Mouse (Mus musculus) small intestine, adult 2 months (tissue): ENCODE results near the gene Fbp1. TPM values are rescaled to one million over a fixed set of nuclear protein-coding genes. Genes with fewer than 3 reads are reported as not detected.

Experiments used
- H3K27ac ChIP-seq: fragments of 200-500 bp; 2 replicates; pipeline ENCODE4 v1.5.1; 2012; ENCODE audit warnings: low read depth, low read length, control low read depth, inconsistent platforms; ENCODE audit not compliant: insufficient read depth
- H3K27me3 ChIP-seq: fragments of 200-500 bp; 2 replicates; pipeline ENCODE4 v1.6.1; 2012; ENCODE audit warnings: mild to moderate bottlenecking, moderate library complexity, low read length, inconsistent platforms; ENCODE audit not compliant: control insufficient read depth, insufficient read depth
- H3K36me3 ChIP-seq: fragments of 200-500 bp; 2 replicates; pipeline ENCODE4 v1.6.1; 2012; ENCODE audit warnings: mild to moderate bottlenecking, low read length, control low read depth, inconsistent platforms; ENCODE audit not compliant: control insufficient read depth, insufficient read depth
- H3K4me1 ChIP-seq: fragments of 200-500 bp; 2 replicates; pipeline ENCODE4 v1.6.1; 2012; ENCODE audit warnings: low read length, inconsistent platforms, mixed read lengths; ENCODE audit not compliant: control insufficient read depth, insufficient read depth, insufficient read length
- H3K4me3 ChIP-seq: fragments of 200-500 bp; 2 replicates; pipeline ENCODE4 v1.5.1; 2012; ENCODE audit warnings: low read depth, mild to moderate bottlenecking, control low read depth, inconsistent platforms, low read length, moderate library complexity
- CTCF ChIP-seq: fragments of 200-500 bp; IDR thresholded peaks from 2 replicates; pipeline ENCODE4 v1.5.1; 2012; ENCODE audit warnings: low read depth, mild to moderate bottlenecking, control low read depth, inconsistent platforms, low read length, moderate library complexity, mixed read lengths; ENCODE audit not compliant: insufficient replicate concordance, insufficient read length; ENCODE audit errors: extremely low read depth
- POLR2A ChIP-seq: fragments of 200-500 bp; IDR thresholded peaks from 2 replicates; pipeline ENCODE4 v1.6.1; 2012; ENCODE audit warnings: low read depth, mild to moderate bottlenecking, control low read depth, inconsistent platforms, low read length, moderate library complexity
- WGBS: fragments of 180-500 bp; shearing (Covaris S2); methylation state at CpG from one replicate; pipeline ENCODE4 v1.1.7; 2018; 5-methylcytosine and 5-hydroxymethylcytosine counted together
- polyA plus RNA-seq: library from polyadenylated mRNA; depleted of rRNA; stranded (reverse); fragments of >200 nt; gene quantifications from 2 replicates; pipeline ENCODE4 v1.2.3, GENCODE M21; 2012

Gene Fbp1
- polyA plus RNA-seq, 1 experiment: 21.9 TPM

GRCm38 (mm10) chr13:62857941-62858915, 29.9 kb downstream of the Fbp1 start, which contains the start of gene Fbp2:
Fbp2 (minus strand) TSS chr13:62858422.
- no peaks in the 10 kb centered on the region for H3K27me3 ChIP-seq
- WGBS: 18% methylated on average over 21 of the region's 21 CpGs
- peaks cover 11% of the 10 kb centered on the region for H3K36me3 ChIP-seq
- peak within 1 kb of the TSS; percentile 69 for H3K4me3 ChIP-seq
- peaks cover 7% of the 10 kb centered on the region; the same call in 1 of the 2 replicates for H3K4me1 ChIP-seq
- TF ChIP-seq CTCF: no peak
- TF ChIP-seq POLR2A: peak; percentile 11; the same call in 1 of the 2 replicates
- peak within 1 kb of the TSS; percentile 98 for H3K27ac ChIP-seq

GRCm38 (mm10) chr13:62856850-62857249, 31.2 kb downstream of the Fbp1 start:
- WGBS: 20% methylated on average over 14 of the region's 14 CpGs
- Histone ChIP-seq H3K27me3 (no peaks in the 10 kb centered on the region), H3K27ac (peak overlapping the region; percentile 98), H3K36me3 (peaks cover 21% of the 10 kb centered on the region), H3K4me3 (peak overlapping the region; percentile 58), H3K4me1 (peaks cover 7% of the 10 kb centered on the region; the same call in 1 of the 2 replicates)
- no peak for TF ChIP-seq CTCF
- TF ChIP-seq POLR2A: no peak

GRCm38 (mm10) chr13:62856305-62856675, 31.8 kb downstream of the Fbp1 start:
- under 1% methylated on average over 5 of the region's 5 CpGs for WGBS
- Histone ChIP-seq H3K4me3 (peak overlapping the region; percentile 60), H3K27me3 (no peaks in the 10 kb centered on the region), H3K36me3 (peaks cover 25% of the 10 kb centered on the region), H3K27ac (no peak overlapping the region), H3K4me1 (peaks cover 7% of the 10 kb centered on the region; the same call in 1 of the 2 replicates)
- TF ChIP-seq POLR2A: no peak
- peak; percentile 99; the same call in 1 of the 2 replicates for TF ChIP-seq CTCF

GRCm38 (mm10) chr13:62855396-62856304, 32.4 kb downstream of the Fbp1 start:
- H3K4me1 ChIP-seq: peaks cover 7% of the 10 kb centered on the region; the same call in 1 of the 2 replicates
- peak overlapping the region; percentile 60 for H3K4me3 ChIP-seq
- WGBS: 43% methylated on average over 25 of the region's 25 CpGs
- H3K27me3 ChIP-seq: no peaks in the 10 kb centered on the region
- TF ChIP-seq POLR2A: no peak
- TF ChIP-seq CTCF: no peak
- peaks cover 28% of the 10 kb centered on the region for H3K36me3 ChIP-seq
- H3K27ac ChIP-seq: no peak overlapping the region

GRCm38 (mm10) chr13:62854666-62855065, 33.4 kb downstream of the Fbp1 start:
- 45% methylated on average over 15 of the region's 15 CpGs for WGBS
- H3K36me3 ChIP-seq: peaks cover 32% of the 10 kb centered on the region
- no peaks in the 10 kb centered on the region for H3K27me3 ChIP-seq
- TF ChIP-seq CTCF (peak; percentile 95; the same call in 1 of the 2 replicates), POLR2A (no peak)
- H3K4me3 ChIP-seq: no peak overlapping the region
- no peak overlapping the region for H3K27ac ChIP-seq
- peaks cover 7% of the 10 kb centered on the region; the same call in 1 of the 2 replicates for H3K4me1 ChIP-seq

- Histone ChIP-seq H3K27ac (peak overlapping the region; percentile 50), H3K4me1 (peaks cover 4% of the 10 kb centered on the region), H3K4me3 (no peak overlapping the region), H3K27me3 (no peaks in the 10 kb centered on the region), H3K36me3 (peaks cover 20% of the 10 kb centered on the region)
- TF ChIP-seq POLR2A (no peak), CTCF (no peak)
- WGBS: 71% methylated on average over 4 of the region's 4 CpGs
Observed at GRCm38 (mm10) chr13:62833341-62833740, 54.7 kb downstream of the Fbp1 start.
